Mouse (Mus musculus) midbrain, embryonic 14.5 days (tissue): Measurements from ENCODE around the gene Inf2. TPM values are rescaled to one million over a fixed set of nuclear protein-coding genes. Genes with fewer than 3 reads are reported as not detected.

Source experiments
- ATAC-seq: fragments of 200-750 bp; cut with Nextera tagmentation; 2 replicates; pipeline ENCODE4 v1.8.0; 2017; ENCODE audit warnings: moderate number of reproducible peaks, moderate library complexity; ENCODE audit not compliant: low FRiP score, low TSS enrichment
- DNase-seq: peaks from one replicate; pipeline ENCODE4 v3.0.0-alpha.2; 2015
- H3K27ac ChIP-seq: fragments of 300-500 bp; sonication (generic); replicated peaks from 2 replicates; pipeline ENCODE4 v1.5.1; 2014; ENCODE audit warnings: mild to moderate bottlenecking, low read depth, low read length, moderate library complexity
- H3K27me3 ChIP-seq: fragments of 300-500 bp; sonication (generic); 2 replicates; pipeline ENCODE4 v1.6.1; 2014; ENCODE audit warnings: low read length, control low read depth, mixed read lengths; ENCODE audit not compliant: control insufficient read depth, insufficient read depth
- H3K36me3 ChIP-seq: fragments of 300-500 bp; sonication (generic); 2 replicates; pipeline ENCODE4 v1.6.1; 2014; ENCODE audit warnings: low read length, control low read depth; ENCODE audit not compliant: control insufficient read depth, insufficient read depth
- H3K4me1 ChIP-seq: fragments of 300-500 bp; sonication (generic); 2 replicates; pipeline ENCODE4 v1.6.1; 2014; ENCODE audit warnings: mild to moderate bottlenecking, antibody characterized with exemption, low read length, control low read depth; ENCODE audit not compliant: control insufficient read depth, insufficient read depth
- H3K4me2 ChIP-seq: fragments of 300-500 bp; sonication (generic); 2 replicates; pipeline ENCODE4 v1.6.1; 2014; ENCODE audit warnings: mild to moderate bottlenecking, low read length, moderate library complexity
- H3K4me3 ChIP-seq: fragments of 300-500 bp; sonication (generic); replicated peaks from 2 replicates; pipeline ENCODE4 v1.5.1; 2014; ENCODE audit warnings: low read depth, low read length
- H3K9ac ChIP-seq: fragments of 300-500 bp; sonication (generic); replicated peaks from 2 replicates; pipeline ENCODE4 v1.6.1; 2014; ENCODE audit warnings: mild to moderate bottlenecking, low read length, moderate library complexity
- H3K9me3 ChIP-seq: fragments of 300-500 bp; sonication (generic); 2 replicates; pipeline ENCODE4 v1.6.1; 2016; ENCODE audit warnings: low read length, control low read depth, mixed read lengths; ENCODE audit not compliant: control insufficient read depth
- WGBS: fragments of 180-500 bp; shearing (Covaris S2); extraction: QIAGEN DNeasy Blood & Tissue Kit; methylation state at CpG from one replicate; pipeline ENCODE4 v1.1.7; 2014; 5-methylcytosine and 5-hydroxymethylcytosine counted together
- polyA plus RNA-seq: library from polyadenylated mRNA; unstranded; fragments of >200 nt; fragmentation: Nextera tagmentation; extraction: Ambion mirVana; gene quantifications from 2 replicates; pipeline ENCODE4 v1.2.1, GENCODE M21; 2014

Gene Inf2
- polyA plus RNA-seq, 1 experiment from 2014 or later = 1.6 TPM

GRCm38 (mm10) chr12:112596891-112597500 lies 8.4 kb downstream of the Inf2 start:
- DNase-seq (no peak), ATAC-seq (no peak)
- Histone ChIP-seq H3K27me3 (no peaks in the 10 kb centered on the region), H3K9ac (no peak overlapping the region), H3K4me2 (no peak overlapping the region), H3K36me3 (no peaks in the 10 kb centered on the region), H3K9me3 (no peaks in the 10 kb centered on the region), H3K4me3 (no peak overlapping the region), H3K4me1 (peaks cover 8% of the 10 kb centered on the region; the same call in 1 of the 2 replicates), H3K27ac (no peak overlapping the region)
- WGBS = 66% methylated on average over 14 of the region's 14 CpGs

- no peak overlapping the region for H3K27ac ChIP-seq
- no peak overlapping the region for H3K4me3 ChIP-seq
- ATAC-seq = no peak
- H3K9ac ChIP-seq = no peak overlapping the region
- WGBS = 81% methylated on average over 8 of the region's 8 CpGs
- no peaks in the 10 kb centered on the region for H3K9me3 ChIP-seq
- no peak for DNase-seq
- H3K4me2 ChIP-seq = no peak overlapping the region
- H3K27me3 ChIP-seq = no peaks in the 10 kb centered on the region
- H3K36me3 ChIP-seq = no peaks in the 10 kb centered on the region
- peaks cover 8% of the 10 kb centered on the region; the same call in 1 of the 2 replicates for H3K4me1 ChIP-seq
These were observed 9.0 kb downstream of the Inf2 start for GRCm38 (mm10) chr12:112597618-112598017.

DNA sequence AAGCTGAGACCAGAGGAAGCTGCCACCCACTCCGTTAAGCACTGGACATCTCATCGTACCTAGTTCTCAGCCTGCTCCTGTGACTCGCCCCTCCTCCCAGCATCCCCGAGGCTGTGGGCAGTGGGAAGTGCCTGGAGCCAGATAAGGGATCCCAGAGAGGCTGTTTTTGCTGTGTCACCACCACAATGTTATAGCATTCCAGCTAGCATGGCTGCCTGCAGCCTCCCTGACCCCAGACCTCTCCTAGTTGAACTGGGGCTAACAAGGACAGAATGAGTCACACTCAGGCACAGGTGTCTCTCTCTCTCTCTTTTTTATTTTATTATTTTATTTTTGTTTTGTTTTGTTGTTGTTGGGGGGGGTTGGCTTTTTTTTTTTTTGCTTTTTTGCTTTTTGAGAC lies 10.6 kb downstream of the Inf2 start:
- 44% methylated on average over 4 of the region's 4 CpGs for WGBS
- H3K4me2 ChIP-seq = no peak overlapping the region
- H3K36me3 ChIP-seq = no peaks in the 10 kb centered on the region
- H3K4me3 ChIP-seq = no peak overlapping the region
- no peak overlapping the region for H3K27ac ChIP-seq
- peaks cover 8% of the 10 kb centered on the region; the same call in 1 of the 2 replicates for H3K4me1 ChIP-seq
- ATAC-seq (no peak), DNase-seq (no peak)
- H3K9me3 ChIP-seq = no peaks in the 10 kb centered on the region
- no peak overlapping the region for H3K9ac ChIP-seq
- no peaks in the 10 kb centered on the region for H3K27me3 ChIP-seq

DNA sequence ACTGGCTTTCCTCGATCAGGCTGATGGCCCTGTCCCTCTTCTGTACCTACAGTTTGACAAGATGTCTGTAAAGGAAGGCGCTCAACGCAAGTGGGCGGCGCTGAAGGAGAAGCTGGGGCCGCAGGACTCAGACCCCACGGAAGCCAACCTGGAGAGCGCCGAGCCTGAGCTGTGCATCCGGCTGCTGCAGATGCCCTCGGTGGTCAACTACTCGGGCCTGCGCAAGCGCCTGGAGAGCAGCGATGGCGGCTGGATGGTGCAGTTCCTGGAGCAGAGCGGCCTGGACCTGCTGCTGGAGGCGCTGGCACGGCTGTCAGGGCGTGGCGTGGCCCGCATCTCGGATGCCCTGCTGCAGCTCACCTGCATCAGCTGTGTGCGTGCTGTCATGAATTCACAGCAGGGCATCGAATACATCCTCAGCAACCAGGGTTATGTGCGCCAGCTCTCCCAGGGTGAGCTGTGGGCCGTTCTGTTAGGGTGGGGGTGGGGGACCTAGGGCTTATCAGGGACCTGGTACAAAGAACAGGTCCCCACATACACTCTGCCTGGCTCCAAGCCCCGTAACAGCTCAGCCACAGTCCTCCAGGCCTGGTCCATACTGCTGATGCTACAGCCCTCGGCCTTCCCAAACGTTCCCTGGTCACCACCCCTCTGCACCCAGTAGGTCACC lies 11.5 kb downstream of the Inf2 start:
- Histone ChIP-seq H3K27ac (no peak overlapping the region), H3K9me3 (no peaks in the 10 kb centered on the region), H3K27me3 (no peaks in the 10 kb centered on the region), H3K9ac (no peak overlapping the region), H3K4me1 (peaks cover 2% of the 10 kb centered on the region; the same call in 1 of the 2 replicates), H3K4me2 (no peak overlapping the region), H3K36me3 (no peaks in the 10 kb centered on the region), H3K4me3 (no peak overlapping the region)
- WGBS = 77% methylated on average over 30 of the region's 30 CpGs
- ATAC-seq (no peak), DNase-seq (no peak)

DNA sequence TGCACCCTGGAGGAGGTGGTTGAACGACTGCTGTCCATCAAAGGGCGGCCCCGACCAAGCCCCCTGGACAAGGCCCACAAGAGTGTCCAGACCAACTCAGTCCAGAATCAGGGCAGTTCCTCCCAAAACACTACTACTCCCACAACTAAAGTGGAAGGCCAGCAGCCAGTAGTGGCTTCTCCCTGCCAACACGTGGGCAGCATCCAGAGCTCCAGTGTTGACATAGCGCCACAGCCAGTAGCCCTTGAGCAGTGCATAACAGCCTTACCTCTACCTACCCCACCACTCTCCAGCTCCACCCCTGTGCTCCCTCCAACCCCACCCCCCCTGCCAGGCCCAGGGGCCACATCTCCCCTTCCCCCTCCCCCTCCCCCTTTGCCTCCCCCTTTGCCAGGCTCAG lies 15.4 kb downstream of the Inf2 start:
- 91% methylated on average over 5 of the region's 5 CpGs for WGBS
- no peak for DNase-seq
- Histone ChIP-seq H3K4me1 (no peaks in the 10 kb centered on the region), H3K27me3 (no peaks in the 10 kb centered on the region), H3K9ac (no peak overlapping the region), H3K36me3 (no peaks in the 10 kb centered on the region), H3K27ac (no peak overlapping the region), H3K4me2 (no peak overlapping the region), H3K4me3 (no peak overlapping the region), H3K9me3 (no peaks in the 10 kb centered on the region)
- no peak for ATAC-seq

DNA sequence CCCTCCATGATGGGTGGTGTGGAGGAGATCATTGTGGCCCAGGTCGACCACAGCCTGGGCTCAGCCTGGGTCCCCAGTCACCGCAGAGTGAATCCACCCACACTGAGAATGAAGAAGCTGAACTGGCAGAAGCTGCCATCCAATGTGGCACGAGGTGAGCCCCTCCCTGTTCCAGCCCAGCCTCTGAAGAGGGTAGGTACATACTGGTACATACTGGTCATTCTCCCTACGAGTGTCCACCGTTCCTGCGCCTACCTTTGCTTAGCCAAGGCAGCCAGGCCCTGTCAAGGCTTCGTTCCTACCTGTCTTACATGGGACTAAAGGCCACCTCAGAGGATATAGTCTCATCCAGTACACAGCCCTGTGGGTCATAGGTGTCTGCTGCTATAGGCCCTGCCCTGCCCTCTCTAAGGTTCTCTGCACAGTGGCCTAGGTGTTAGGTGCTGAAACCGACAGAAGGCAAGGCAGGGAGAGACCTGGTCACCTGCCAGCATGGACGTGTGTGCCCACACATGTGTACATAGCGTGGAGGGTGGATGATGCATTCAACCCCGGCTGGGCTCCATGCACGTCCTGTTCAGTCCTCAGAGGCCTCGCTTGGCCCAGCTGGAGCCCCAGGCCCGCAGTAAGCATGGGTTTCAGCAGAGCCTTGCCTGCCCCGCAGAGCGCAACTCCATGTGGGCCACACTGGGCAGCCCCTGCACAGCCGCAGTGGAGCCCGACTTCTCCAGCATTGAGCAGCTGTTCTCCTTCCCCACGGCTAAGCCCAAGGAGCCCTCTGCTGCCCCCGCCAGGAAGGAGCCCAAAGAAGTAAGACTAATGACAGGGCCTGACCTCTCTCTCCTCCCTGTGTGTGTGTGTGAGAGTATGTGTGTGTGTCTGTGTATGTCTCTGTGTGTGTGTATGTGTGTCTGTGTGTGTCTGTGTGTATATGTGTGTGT lies 16.4 kb downstream of the Inf2 start:
- Histone ChIP-seq H3K9ac (no peak overlapping the region), H3K9me3 (no peaks in the 10 kb centered on the region), H3K4me2 (no peak overlapping the region), H3K36me3 (no peaks in the 10 kb centered on the region), H3K27ac (no peak overlapping the region), H3K4me1 (no peaks in the 10 kb centered on the region), H3K27me3 (no peaks in the 10 kb centered on the region), H3K4me3 (no peak overlapping the region)
- ATAC-seq = peak; percentile 35; the same call in 1 of the 2 replicates
- peak; percentile 61 for DNase-seq
- 60% methylated on average over 20 of the region's 20 CpGs for WGBS

DNA sequence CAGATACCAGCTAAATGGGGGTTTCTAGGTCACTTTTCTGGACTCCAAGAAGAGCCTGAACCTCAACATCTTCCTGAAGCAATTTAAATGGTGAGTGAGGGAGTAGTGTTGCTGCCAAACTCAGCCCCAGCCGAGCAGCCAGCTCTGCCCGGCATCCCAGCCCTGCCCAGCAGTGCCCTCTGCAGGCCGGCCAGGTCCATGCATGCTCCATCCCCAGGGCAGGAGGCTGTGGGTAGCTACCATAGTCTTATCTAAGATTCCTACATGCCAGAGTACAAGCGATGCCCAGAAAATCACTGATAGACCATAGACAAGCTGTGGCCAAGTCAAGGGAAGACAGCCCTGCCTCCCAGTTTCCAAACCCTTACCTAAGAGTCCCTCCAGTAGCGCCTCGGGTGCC lies 17.2 kb downstream of the Inf2 start:
- WGBS = 44% methylated on average over 6 of the region's 6 CpGs
- DNase-seq = peak; percentile 71
- no peak overlapping the region for H3K27ac ChIP-seq

GRCm38 (mm10) chr12:112606998-112607397 lies 18.4 kb downstream of the Inf2 start:
- Histone ChIP-seq H3K36me3 (no peaks in the 10 kb centered on the region), H3K27me3 (no peaks in the 10 kb centered on the region), H3K4me1 (no peaks in the 10 kb centered on the region), H3K27ac (no peak overlapping the region), H3K4me2 (no peak overlapping the region), H3K4me3 (no peak overlapping the region), H3K9me3 (no peaks in the 10 kb centered on the region), H3K9ac (no peak overlapping the region)
- DNase-seq (no peak), ATAC-seq (no peak)
- WGBS = 78% methylated on average over 6 of the region's 6 CpGs

More for the DNA sequence above, 17.2 kb downstream of the Inf2 start:
- no peaks in the 10 kb centered on the region for H3K27me3 ChIP-seq
- no peak overlapping the region for H3K4me2 ChIP-seq
- ATAC-seq = no peak
- H3K4me1 ChIP-seq = no peaks in the 10 kb centered on the region
- H3K9me3 ChIP-seq = no peaks in the 10 kb centered on the region
- no peaks in the 10 kb centered on the region for H3K36me3 ChIP-seq
- H3K9ac ChIP-seq = no peak overlapping the region
- no peak overlapping the region for H3K4me3 ChIP-seq
